Mouse (Mus musculus) stomach, postnatal 0 days (tissue): ENCODE measurements around the gene Srrm3. TPM values are rescaled to one million over a fixed set of nuclear protein-coding genes. Genes with fewer than 3 reads are reported as not detected.

Experiments used
- ATAC-seq: fragments of 200-750 bp; cut with Nextera tagmentation; 2 replicates; pipeline ENCODE4 v1.8.0; 2017; ENCODE audit not compliant: low FRiP score, low TSS enrichment
- DNase-seq: peaks from one replicate; pipeline ENCODE4 v3.0.0-alpha.2; 2016; ENCODE audit warnings: low spot score
- H3K27ac ChIP-seq: fragments of 300-500 bp; sonication (generic); replicated peaks from 2 replicates; pipeline ENCODE4 v1.5.1; 2014; ENCODE audit warnings: mild to moderate bottlenecking, control low read depth
- H3K27me3 ChIP-seq: fragments of 300-500 bp; sonication (generic); 2 replicates; pipeline ENCODE4 v1.6.1; 2014; ENCODE audit warnings: low read length; ENCODE audit not compliant: control insufficient read depth, insufficient read depth
- H3K36me3 ChIP-seq: fragments of 300-500 bp; sonication (generic); 2 replicates; pipeline ENCODE4 v1.6.1; 2014; ENCODE audit warnings: low read length, mixed read lengths; ENCODE audit not compliant: control insufficient read depth, insufficient read depth
- H3K4me1 ChIP-seq: fragments of 300-500 bp; sonication (generic); replicated peaks from 2 replicates; pipeline ENCODE4 v1.6.1; 2014; ENCODE audit warnings: antibody characterized with exemption; ENCODE audit not compliant: control insufficient read depth, insufficient read depth
- H3K4me2 ChIP-seq: fragments of 300-500 bp; sonication (generic); replicated peaks from 2 replicates; pipeline ENCODE4 v1.6.1; 2014; ENCODE audit warnings: low read depth, mild to moderate bottlenecking, control low read depth, moderate library complexity
- H3K4me3 ChIP-seq: fragments of 300-500 bp; sonication (generic); 2 replicates; pipeline ENCODE4 v1.5.1; 2014; ENCODE audit warnings: low read depth, low read length, control low read depth
- H3K9ac ChIP-seq: fragments of 300-500 bp; sonication (generic); 2 replicates; pipeline ENCODE4 v1.6.1; 2014; ENCODE audit warnings: mild to moderate bottlenecking, low read length, control low read depth, mixed read lengths
- H3K9me3 ChIP-seq: fragments of 300-500 bp; sonication (generic); 2 replicates; pipeline ENCODE4 v1.6.1; 2016; ENCODE audit warnings: low read length; ENCODE audit not compliant: control insufficient read depth
- CTCF ChIP-seq: IDR thresholded peaks from 2 replicates; pipeline ENCODE4 v1.5.1; 2016; ENCODE audit warnings: antibody characterized with exemption, low read depth, mild to moderate bottlenecking, moderate library complexity
- EP300 ChIP-seq: optimal IDR thresholded peaks from 2 replicates; pipeline ENCODE3; 2016; ENCODE audit warnings: antibody characterized with exemption
- WGBS: fragments of 180-500 bp; shearing (Covaris S2); extraction: QIAGEN DNeasy Blood & Tissue Kit; methylation state at CpG from one replicate; pipeline ENCODE4 v1.1.7; 2014; 5-methylcytosine and 5-hydroxymethylcytosine counted together
- polyA plus RNA-seq: library from polyadenylated mRNA; unstranded; fragments of >200 nt; fragmentation: Nextera tagmentation; extraction: Ambion mirVana; gene quantifications from 2 replicates; pipeline ENCODE4 v1.2.1, GENCODE M21; 2015

Srrm3 gene
- polyA plus RNA-seq, 1 experiment from 2014 or later = 0.67 TPM

DNA sequence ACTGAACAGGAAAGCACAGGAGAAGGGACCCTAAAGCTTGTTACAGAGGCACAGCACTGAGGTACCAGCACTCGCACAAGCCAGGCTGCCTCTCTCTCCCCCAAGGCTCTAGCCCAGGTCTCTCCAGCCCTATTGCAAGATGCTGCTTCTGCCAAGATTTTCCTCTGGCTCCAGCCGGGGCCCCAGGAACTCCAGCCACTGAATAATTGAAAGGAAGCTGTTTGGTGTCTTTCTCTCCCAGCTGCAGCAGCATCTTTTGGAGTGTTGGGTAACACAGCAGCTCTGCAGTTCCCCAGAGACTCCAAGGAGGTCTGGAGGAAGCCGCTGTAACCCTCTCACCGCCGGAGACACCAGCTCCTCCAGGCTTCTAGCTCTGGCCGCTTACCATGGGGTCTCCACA lies 19.5 kb downstream of the Srrm3 start:
- WGBS = 48% methylated on average over 6 of the region's 6 CpGs
- no peak for ATAC-seq
- no peak for DNase-seq

DNA sequence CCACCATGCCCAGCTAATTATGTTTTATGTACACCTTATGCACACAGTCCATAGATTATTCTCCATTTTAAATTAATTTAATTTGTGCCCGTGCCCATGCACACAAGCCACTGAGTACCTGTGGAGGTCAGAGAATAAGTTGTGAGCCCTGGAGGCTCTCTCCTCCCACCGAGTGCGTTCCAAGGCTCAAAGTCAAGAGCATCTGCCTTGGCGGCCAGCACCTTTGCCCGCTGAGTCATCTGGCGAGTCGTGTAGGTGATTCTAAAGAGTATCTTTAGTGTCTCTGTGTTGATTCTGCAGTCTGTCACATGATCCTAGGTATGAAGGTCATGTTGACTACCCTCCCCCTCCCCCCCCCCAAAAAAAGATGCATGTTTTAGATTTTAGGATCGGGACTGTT lies 22.7 kb downstream of the Srrm3 start:
- no peak overlapping the region for H3K4me3 ChIP-seq
- no peak overlapping the region for H3K27ac ChIP-seq
- no peaks in the 10 kb centered on the region for H3K4me1 ChIP-seq
- no peaks in the 10 kb centered on the region for H3K27me3 ChIP-seq
- 79% methylated on average over 8 of the region's 8 CpGs for WGBS
- no peaks in the 10 kb centered on the region for H3K9me3 ChIP-seq
- H3K9ac ChIP-seq = no peak overlapping the region
- ATAC-seq (no peak), DNase-seq (no peak)
- TF ChIP-seq EP300 (no peak), CTCF (no peak)
- H3K36me3 ChIP-seq = no peaks in the 10 kb centered on the region
- H3K4me2 ChIP-seq = no peak overlapping the region

More for the DNA sequence above, 19.5 kb downstream of the Srrm3 start:
- no peaks in the 10 kb centered on the region for H3K36me3 ChIP-seq
- TF ChIP-seq EP300 (no peak), CTCF (no peak)
- H3K4me1 ChIP-seq = no peaks in the 10 kb centered on the region
- no peaks in the 10 kb centered on the region for H3K27me3 ChIP-seq
- no peaks in the 10 kb centered on the region for H3K9me3 ChIP-seq
- no peak overlapping the region for H3K9ac ChIP-seq
- H3K4me2 ChIP-seq = no peak overlapping the region
- H3K4me3 ChIP-seq = no peak overlapping the region
- H3K27ac ChIP-seq = no peak overlapping the region

- TF ChIP-seq CTCF (no peak), EP300 (no peak)
- 35% methylated on average over 4 of the region's 4 CpGs for WGBS
- H3K27me3 ChIP-seq = no peaks in the 10 kb centered on the region
- no peaks in the 10 kb centered on the region for H3K36me3 ChIP-seq
- ATAC-seq = no peak
- H3K9me3 ChIP-seq = no peaks in the 10 kb centered on the region
- no peak overlapping the region for H3K9ac ChIP-seq
- DNase-seq = no peak
- H3K4me1 ChIP-seq = peaks cover 3% of the 10 kb centered on the region; the same call in 1 of the 2 replicates
- no peak overlapping the region for H3K27ac ChIP-seq
- no peak overlapping the region for H3K4me2 ChIP-seq
- no peak overlapping the region for H3K4me3 ChIP-seq
These were observed 26.0 kb downstream of the Srrm3 start for GRCm38 (mm10) chr5:135832729-135833128.

DNA sequence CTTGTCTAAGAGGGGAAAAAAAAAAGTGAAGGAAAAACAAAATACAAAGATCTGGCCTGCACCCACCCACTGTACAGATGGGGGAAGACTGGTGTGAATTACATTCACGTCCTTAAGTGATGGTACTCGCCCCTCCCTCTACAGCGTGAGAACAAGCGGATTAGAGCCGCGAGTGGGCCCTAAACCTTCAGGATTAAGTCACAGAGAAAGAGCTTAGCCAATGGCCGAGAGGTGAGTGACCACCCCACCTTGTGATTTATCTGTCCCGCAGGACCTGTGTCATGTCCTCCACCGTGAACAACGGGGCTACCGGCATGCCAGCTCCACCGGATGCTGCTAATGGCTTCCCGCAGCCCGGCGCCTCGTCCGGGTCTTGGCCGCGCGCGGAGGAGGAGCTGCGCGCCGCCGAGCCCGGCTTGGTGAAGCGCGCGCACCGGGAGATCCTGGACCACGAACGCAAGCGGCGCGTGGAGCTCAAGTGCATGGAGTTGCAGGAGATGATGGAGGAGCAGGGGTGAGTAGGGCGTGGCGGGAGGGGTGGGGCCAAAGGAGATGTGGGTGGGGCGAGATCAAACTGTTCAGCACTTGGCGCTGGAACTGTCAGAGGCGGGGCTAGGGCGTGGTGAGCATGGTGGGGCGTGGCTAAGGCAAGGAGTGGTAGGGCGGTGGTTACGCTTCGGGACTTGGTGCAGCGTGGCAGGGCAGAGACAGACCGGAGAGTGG lies 28.2 kb downstream of the Srrm3 start:
- Histone ChIP-seq H3K36me3 (no peaks in the 10 kb centered on the region), H3K27me3 (no peaks in the 10 kb centered on the region), H3K4me3 (peak overlapping the region; percentile 38), H3K9ac (no peak overlapping the region), H3K27ac (no peak overlapping the region), H3K4me1 (peaks cover 3% of the 10 kb centered on the region; the same call in 1 of the 2 replicates), H3K4me2 (peak overlapping the region; percentile 67), H3K9me3 (no peaks in the 10 kb centered on the region)
- peak; percentile 89 for DNase-seq
- under 1% methylated on average over 47 of the region's 47 CpGs for WGBS
- peak; percentile 90 for ATAC-seq
- TF ChIP-seq EP300 (no peak), CTCF (no peak)

DNA sequence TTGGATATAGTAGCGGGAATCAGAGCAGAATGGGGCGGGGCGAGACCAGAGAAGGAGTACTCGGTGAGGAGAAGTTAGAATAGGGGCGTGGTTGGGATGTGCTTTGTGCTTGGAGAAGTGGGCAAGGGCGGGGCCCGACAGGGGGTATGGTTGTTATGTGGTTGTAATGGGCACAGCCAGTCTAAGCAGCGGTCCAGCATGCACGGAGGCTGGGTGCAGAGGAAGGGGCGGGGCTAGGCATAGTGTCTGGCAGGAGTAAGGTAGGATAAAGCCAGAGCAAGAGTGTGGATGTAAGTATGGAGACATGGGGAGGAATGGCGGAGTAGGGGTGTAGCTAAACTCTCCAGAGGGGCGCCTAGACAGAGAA lies 28.8 kb downstream of the Srrm3 start:
- WGBS = 5% methylated on average over 12 of the region's 12 CpGs
- Histone ChIP-seq H3K27me3 (no peaks in the 10 kb centered on the region), H3K4me3 (peak overlapping the region; percentile 38), H3K36me3 (no peaks in the 10 kb centered on the region), H3K4me2 (peak overlapping the region; percentile 67), H3K27ac (no peak overlapping the region), H3K4me1 (peaks cover 3% of the 10 kb centered on the region; the same call in 1 of the 2 replicates), H3K9me3 (no peaks in the 10 kb centered on the region), H3K9ac (no peak overlapping the region)
- DNase-seq = no peak
- no peak for TF ChIP-seq CTCF
- no peak for TF ChIP-seq EP300
- ATAC-seq = peak; percentile 59

- WGBS = 27% methylated on average over 12 of the region's 12 CpGs
- ATAC-seq (peak; percentile 41; the same call in 1 of the 2 replicates), DNase-seq (peak; percentile 30)
- Histone ChIP-seq H3K4me3 (no peak overlapping the region), H3K9me3 (no peaks in the 10 kb centered on the region), H3K27me3 (no peaks in the 10 kb centered on the region), H3K36me3 (no peaks in the 10 kb centered on the region), H3K4me1 (peaks cover 3% of the 10 kb centered on the region; the same call in 1 of the 2 replicates), H3K27ac (no peak overlapping the region), H3K4me2 (no peak overlapping the region), H3K9ac (no peak overlapping the region)
- TF ChIP-seq CTCF (no peak), EP300 (no peak)
These were observed 29.3 kb downstream of the Srrm3 start for GRCm38 (mm10) chr5:135835981-135836380.
